Mouse (Mus musculus): ENCODE measurements around the gene Xcr1. TPM values are rescaled to one million over a fixed set of nuclear protein-coding genes. Genes with fewer than 3 reads are reported as not detected.

Xcr1 gene
- polyA plus RNA-seq, 2 experiments = 0.01 TPM; not detected in 1

DNA sequence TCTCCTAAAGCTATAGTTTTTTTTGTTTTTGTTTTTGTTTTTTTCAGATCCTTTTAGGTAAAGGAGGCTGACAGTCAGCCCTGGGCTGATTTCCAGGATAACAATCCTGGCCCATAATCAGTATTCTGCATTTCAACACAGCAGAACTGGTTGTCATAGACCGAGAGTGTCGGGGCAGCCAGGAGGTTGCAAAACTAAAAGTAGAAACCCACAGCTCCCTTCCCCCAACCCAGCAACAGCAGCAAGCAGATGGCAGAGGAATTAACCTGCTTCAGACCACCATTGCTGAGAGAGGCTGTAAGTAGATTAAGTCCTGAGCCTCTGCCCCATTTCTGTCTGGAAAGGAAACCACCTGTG, 11.1 kb downstream of the Xcr1 start:
- H3K9ac ChIP-seq (replicated peaks) = peak overlapping the region; percentile 98
- ATAC-seq (ENCODE audit: insufficient read depth) = no peak
- peak overlapping the region; percentile 83 for H3K4me2 ChIP-seq (ENCODE audit: low read depth)
- no peaks in the 10 kb centered on the region for H3K36me3 ChIP-seq (replicated peaks; ENCODE audit: control insufficient read depth, insufficient read depth, low read depth)
- peaks cover 29 to 34% of the 10 kb centered on the region in 2 experiments for H3K4me1 ChIP-seq (replicated peaks; ENCODE audit: control insufficient read depth in 2 of 2, insufficient read depth in 2 of 2, low read length in 1 of 2)
- 2% methylated on average over 2 of the region's 2 CpGs for WGBS (ENCODE audit: insufficient replicate concordance)
- H3K27me3 ChIP-seq (ENCODE audit: control insufficient read depth, insufficient read depth, low read length) = no peaks in the 10 kb centered on the region
- peak overlapping the region; percentile 72 to 97 for H3K4me3 ChIP-seq (ENCODE audit: insufficient read depth in 1 of 2, low read depth in 2 of 2, low read length in 2 of 2)
- TF ChIP-seq EP300 (IDR thresholded peaks at IDR 0.05; ENCODE audit: low read depth) = no peak
- TF ChIP-seq CTCF (IDR thresholded peaks at IDR 0.05; ENCODE audit: low read depth) = no peak
- peak in 1 of 3 experiments; percentile 25 for DNase-seq (ENCODE audit: low read depth in 3 of 3, low spot score in 3 of 3)
- no peaks in the 10 kb centered on the region for H3K9me3 ChIP-seq (ENCODE audit: control insufficient read depth, low read length)
- peak overlapping the region; percentile 80 for H3K27ac ChIP-seq

DNA sequence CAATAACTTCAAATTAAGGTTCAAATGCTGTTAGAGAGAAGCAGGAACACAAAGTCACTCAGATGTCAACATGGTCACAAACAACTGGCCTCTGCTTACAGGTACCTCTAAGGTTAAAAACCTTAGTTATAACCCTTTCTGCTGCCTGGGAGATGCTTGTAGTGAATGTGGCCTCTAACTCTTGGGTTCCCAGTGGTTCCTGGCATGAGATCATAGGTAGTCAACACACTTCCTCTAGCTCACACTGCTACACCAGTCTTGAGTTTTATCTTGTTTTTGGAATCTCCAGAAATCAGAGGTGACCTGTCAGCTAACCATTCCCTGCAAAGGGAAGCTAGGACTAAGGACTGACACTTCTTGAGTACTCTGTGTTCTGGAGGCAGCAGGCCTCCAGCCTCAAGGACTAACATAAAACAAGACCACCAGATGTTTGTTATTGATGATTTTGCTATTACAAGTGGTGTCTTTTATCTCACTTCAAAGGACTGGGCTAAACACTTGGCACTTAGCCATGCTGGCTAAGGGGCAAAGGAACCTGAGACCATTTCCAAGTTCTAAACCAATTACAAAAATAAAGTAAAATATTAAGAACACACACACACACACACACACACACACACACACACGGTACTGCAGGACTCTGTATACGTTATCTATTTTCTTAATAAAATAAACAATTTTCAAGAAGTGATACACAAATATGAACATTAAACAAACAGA, 11.7 kb downstream of the Xcr1 start:
- Histone ChIP-seq H3K27ac (peak overlapping the region; percentile 22; the same call in 1 of the 2 replicates), H3K4me2 (ENCODE audit: low read depth) (peak overlapping the region; percentile 83), H3K36me3 (replicated peaks; ENCODE audit: control insufficient read depth, insufficient read depth, low read depth) (no peaks in the 10 kb centered on the region), H3K9ac (replicated peaks) (no peak overlapping the region), H3K4me3 (ENCODE audit: insufficient read depth in 1 of 2, low read depth in 2 of 2, low read length in 2 of 2) (peak overlapping the region in 1 of 2 experiments; percentile 97; a peak in 2 of 4 replicates), H3K27me3 (ENCODE audit: control insufficient read depth, insufficient read depth, low read length) (no peaks in the 10 kb centered on the region), H3K4me1 (replicated peaks; ENCODE audit: control insufficient read depth in 2 of 2, insufficient read depth in 2 of 2, low read length in 1 of 2) (peaks cover 34 to 40% of the 10 kb centered on the region in 2 experiments), H3K9me3 (ENCODE audit: control insufficient read depth, low read length) (no peaks in the 10 kb centered on the region)
- WGBS (ENCODE audit: insufficient replicate concordance) = 70% methylated on average over 2 of the region's 2 CpGs
- ATAC-seq (ENCODE audit: insufficient read depth) = no peak
- DNase-seq (ENCODE audit: low read depth in 3 of 3, low spot score in 3 of 3) = no peak
- TF ChIP-seq EP300 (IDR thresholded peaks at IDR 0.05; ENCODE audit: low read depth) = no peak
- TF ChIP-seq CTCF (IDR thresholded peaks at IDR 0.05; ENCODE audit: low read depth) = no peak

DNA sequence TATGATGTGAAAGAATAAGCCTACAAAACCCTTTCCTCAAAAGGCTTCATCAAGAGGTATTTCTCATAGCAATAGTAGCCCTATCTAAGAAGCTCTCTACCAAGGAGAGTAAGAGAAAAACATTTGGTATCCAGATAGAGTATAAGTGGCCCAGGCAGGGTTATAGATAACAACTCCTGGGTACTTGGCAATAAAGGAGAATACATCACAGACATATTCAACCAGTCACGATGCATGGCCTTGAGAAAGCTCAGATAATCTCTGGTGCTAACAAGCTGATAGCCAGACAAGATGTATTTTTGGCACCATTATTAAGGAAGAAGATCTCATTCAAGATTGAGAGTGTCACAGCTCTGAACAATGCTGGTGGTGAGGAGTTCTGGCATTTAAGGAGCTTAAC, 15.3 kb downstream of the Xcr1 start:
- peaks cover 38 to 41% of the 10 kb centered on the region in 2 experiments for H3K4me1 ChIP-seq (replicated peaks; ENCODE audit: control insufficient read depth in 2 of 2, insufficient read depth in 2 of 2, low read length in 1 of 2)
- H3K4me3 ChIP-seq (ENCODE audit: insufficient read depth in 1 of 2, low read depth in 2 of 2, low read length in 2 of 2) = no peak overlapping the region
- no peaks in the 10 kb centered on the region for H3K27me3 ChIP-seq (ENCODE audit: control insufficient read depth, insufficient read depth, low read length)
- H3K36me3 ChIP-seq (replicated peaks; ENCODE audit: control insufficient read depth, insufficient read depth, low read depth) = no peaks in the 10 kb centered on the region; the same call in 1 of the 2 replicates
- TF ChIP-seq CTCF (IDR thresholded peaks at IDR 0.05; ENCODE audit: low read depth) (no peak), EP300 (IDR thresholded peaks at IDR 0.05; ENCODE audit: low read depth) (peak; percentile 67)
- peak overlapping the region; percentile 8 for H3K4me2 ChIP-seq (ENCODE audit: low read depth)
- peak overlapping the region; percentile 0; the same call in 1 of the 2 replicates for H3K27ac ChIP-seq
- no peak overlapping the region for H3K9ac ChIP-seq (replicated peaks)
- ATAC-seq (ENCODE audit: insufficient read depth) (peak; percentile 55), DNase-seq (ENCODE audit: low read depth in 3 of 3, low spot score in 3 of 3) (peak in 2 of 3 experiments; percentile 66 to 74)
- WGBS (ENCODE audit: insufficient replicate concordance) = 16% methylated on average over 1 of the region's 1 CpGs
- no peaks in the 10 kb centered on the region for H3K9me3 ChIP-seq (ENCODE audit: control insufficient read depth, low read length)

DNA sequence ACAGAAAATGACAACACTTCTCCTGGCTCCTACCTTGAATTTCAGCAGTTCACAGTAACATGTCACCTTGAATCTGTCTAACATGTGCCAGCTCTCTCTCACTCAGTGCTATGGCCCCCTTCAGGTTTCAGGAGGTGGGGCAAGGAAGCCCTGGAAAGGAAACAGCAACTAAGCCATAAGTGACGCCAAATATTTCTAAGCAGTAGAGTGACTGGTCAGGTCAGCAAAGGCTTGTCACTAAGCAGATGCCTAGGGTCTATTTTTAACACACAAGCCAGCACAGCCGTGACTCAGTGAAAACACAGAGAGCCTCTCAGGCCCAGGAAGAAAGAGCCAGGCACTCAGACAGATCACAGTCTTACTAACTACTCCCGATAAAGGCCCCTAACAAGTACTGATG, 16.7 kb downstream of the Xcr1 start:
- whole genome bisulfite sequencing (ENCODE audit: insufficient replicate concordance) = 18% methylated on average over 3 of the region's 3 CpGs
- ATAC-seq (ENCODE audit: insufficient read depth) (peak; percentile 51), DNase-seq (ENCODE audit: low read depth in 3 of 3, low spot score in 3 of 3) (peak; percentile 30 to 57 (median 55))
- no peaks in the 10 kb centered on the region for H3K9me3 ChIP-seq (ENCODE audit: control insufficient read depth, low read length)
- H3K9ac ChIP-seq (replicated peaks) = peak overlapping the region; percentile 27
- TF ChIP-seq EP300 (IDR thresholded peaks at IDR 0.05; ENCODE audit: low read depth) (no peak), CTCF (IDR thresholded peaks at IDR 0.05; ENCODE audit: low read depth) (peak; percentile 37)
- H3K27ac ChIP-seq = peak overlapping the region; percentile 63
- H3K27me3 ChIP-seq (ENCODE audit: control insufficient read depth, insufficient read depth, low read length) = no peaks in the 10 kb centered on the region
- H3K4me1 ChIP-seq (replicated peaks; ENCODE audit: control insufficient read depth in 2 of 2, insufficient read depth in 2 of 2, low read length in 1 of 2) = peaks cover 31 to 32% of the 10 kb centered on the region in 2 experiments
- H3K4me3 ChIP-seq (ENCODE audit: insufficient read depth in 1 of 2, low read depth in 2 of 2, low read length in 2 of 2) = no peak overlapping the region
- H3K36me3 ChIP-seq (replicated peaks; ENCODE audit: control insufficient read depth, insufficient read depth, low read depth) = peaks cover under 1% of the 10 kb centered on the region
- peak overlapping the region; percentile 24 for H3K4me2 ChIP-seq (ENCODE audit: low read depth)

DNA sequence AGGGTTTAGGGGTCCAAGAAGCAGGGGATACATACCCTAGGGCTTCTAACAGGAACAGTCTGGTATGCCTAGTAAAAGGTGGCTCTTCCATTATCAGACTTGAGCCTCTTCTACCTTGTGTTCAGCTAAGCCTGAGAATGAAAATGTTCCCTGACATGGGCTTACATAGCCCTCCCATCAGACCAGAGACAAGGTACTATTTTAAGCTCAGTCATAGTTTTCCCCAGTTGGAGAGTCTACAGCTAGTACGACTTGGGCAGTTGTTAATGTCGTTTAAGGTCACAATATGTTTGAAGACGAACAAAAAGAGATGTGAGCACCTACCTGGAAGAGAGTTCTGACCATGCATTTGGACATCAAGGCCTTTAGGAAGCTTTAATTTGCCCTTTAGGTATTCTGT, 17.4 kb downstream of the Xcr1 start:
- no peak overlapping the region for H3K27ac ChIP-seq
- no peak overlapping the region for H3K4me3 ChIP-seq (ENCODE audit: insufficient read depth in 1 of 2, low read depth in 2 of 2, low read length in 2 of 2)
- peaks cover 5% of the 10 kb centered on the region for H3K36me3 ChIP-seq (replicated peaks; ENCODE audit: control insufficient read depth, insufficient read depth, low read depth)
- no peak for DNase-seq (ENCODE audit: low read depth in 3 of 3, low spot score in 3 of 3)
- no peak for ATAC-seq (ENCODE audit: insufficient read depth)
- TF ChIP-seq CTCF (IDR thresholded peaks at IDR 0.05; ENCODE audit: low read depth) = no peak
- TF ChIP-seq EP300 (IDR thresholded peaks at IDR 0.05; ENCODE audit: low read depth) = no peak
- H3K9ac ChIP-seq (replicated peaks) = no peak overlapping the region
- peaks cover 27 to 29% of the 10 kb centered on the region in 2 experiments for H3K4me1 ChIP-seq (replicated peaks; ENCODE audit: control insufficient read depth in 2 of 2, insufficient read depth in 2 of 2, low read length in 1 of 2)
- no peak overlapping the region for H3K4me2 ChIP-seq (ENCODE audit: low read depth)
- no peaks in the 10 kb centered on the region for H3K9me3 ChIP-seq (ENCODE audit: control insufficient read depth, low read length)
- no peaks in the 10 kb centered on the region for H3K27me3 ChIP-seq (ENCODE audit: control insufficient read depth, insufficient read depth, low read length)
- 72% methylated on average over 3 of the region's 3 CpGs for WGBS (ENCODE audit: insufficient replicate concordance)

Data from liver, embryonic 14.5 days (tissue).